In the genomic region with DNA sequence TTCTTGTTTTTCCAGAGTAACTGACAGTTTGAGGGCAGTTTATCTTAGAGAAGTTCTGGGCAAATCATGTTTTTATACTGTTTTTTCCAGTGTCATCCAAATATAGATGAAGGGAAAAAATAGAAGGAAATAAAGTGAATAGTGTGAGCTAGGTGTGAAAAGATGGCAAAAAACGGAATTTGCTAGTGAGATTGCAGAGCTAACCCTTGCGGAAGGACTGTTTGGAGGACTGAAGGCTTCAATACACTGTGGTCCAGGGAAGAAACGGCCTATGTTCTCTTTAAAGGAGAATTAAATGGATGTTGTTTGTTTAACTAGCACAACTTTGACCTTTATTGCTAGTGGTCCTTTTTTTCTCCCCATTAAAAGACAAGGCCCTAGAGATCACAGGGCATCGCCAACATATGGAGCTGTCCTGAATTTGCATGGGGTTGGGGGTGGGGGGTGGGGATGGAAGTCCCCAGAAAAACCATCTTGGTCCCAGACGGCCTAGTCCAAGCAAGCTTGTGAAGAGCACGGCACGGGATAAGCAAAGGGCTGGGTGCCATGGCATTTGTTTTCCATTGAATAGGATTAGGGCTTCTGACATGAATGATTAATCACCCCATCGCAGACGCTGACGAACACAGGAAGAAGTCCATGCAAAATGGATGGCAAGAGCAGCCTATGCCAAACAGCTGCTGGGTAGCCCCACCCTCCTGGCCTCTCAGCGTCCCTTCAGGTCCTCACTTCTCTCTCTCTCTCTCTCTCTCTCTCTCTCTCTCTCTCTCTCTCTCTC, we compare ENCODE assay signal across 10 mouse cellular contexts.
DNase-seq lines count a peak whose midpoint lies in the region; ATAC-seq and TF ChIP-seq lines count a peak whose summit lies in the region.
"Had no signal": no experiment of that assay in that cellular context is flagged by ENCODE, and none has a peak within 500 bp of the region (broad histone marks: within the 10 kb centered on the region; RNA-seq: fewer than 3 reads in every experiment).

No protein-coding gene starts in this region.

- H3K9me3 ChIP-seq in stomach, embryonic 15.5 days, result no peaks in the 10 kb centered on the region
- no peaks in the 10 kb centered on the region for H3K9me3 ChIP-seq in stomach, postnatal 0 days (ENCODE audit: control insufficient read depth, low read length)
- no peaks in the 10 kb centered on the region for H3K9me3 ChIP-seq in hindbrain, embryonic 12.5 days (replicated peaks)
- H3K9me3 ChIP-seq in midbrain, embryonic 13.5 days, result no peaks in the 10 kb centered on the region

- no peak overlapping the region for H3K27ac ChIP-seq in stomach, embryonic 15.5 days
- H3K27ac ChIP-seq in stomach, postnatal 0 days (replicated peaks), result no peak overlapping the region
- H3K27ac ChIP-seq in hindbrain, embryonic 12.5 days, result peak overlapping the region; percentile 44; the same call in 1 of the 2 replicates
- no peak overlapping the region; the same call in 1 of the 2 replicates for H3K27ac ChIP-seq in midbrain, embryonic 13.5 days

- no peaks in the 10 kb centered on the region for H3K36me3 ChIP-seq in stomach, embryonic 15.5 days
- H3K36me3 ChIP-seq in stomach, postnatal 0 days (ENCODE audit: control insufficient read depth, insufficient read depth, low read length), result no peaks in the 10 kb centered on the region
- no peaks in the 10 kb centered on the region for H3K36me3 ChIP-seq in hindbrain, embryonic 12.5 days
- no peaks in the 10 kb centered on the region for H3K36me3 ChIP-seq in midbrain, embryonic 13.5 days

- no peak overlapping the region for H3K4me3 ChIP-seq in stomach, embryonic 15.5 days (replicated peaks)
- H3K4me3 ChIP-seq in stomach, postnatal 0 days (ENCODE audit: low read depth, low read length), result no peak overlapping the region
- H3K4me3 ChIP-seq in hindbrain, embryonic 12.5 days, result no peak overlapping the region
- no peak overlapping the region for H3K4me3 ChIP-seq in midbrain, embryonic 13.5 days (replicated peaks)

- no peak for DNase-seq in stomach, postnatal 0 days (ENCODE audit: low spot score)
- DNase-seq in thymus, adult 18-20 months, result no peak
- DNase-seq in cerebellum, adult 8-10 months, result no peak
- DNase-seq in layer of hippocampus, adult 9-11 months, result no peak
- DNase-seq in right cerebral cortex, adult 2 months (ENCODE audit: low spot score in 2 of 2), result no peak
- DNase-seq: heart, postnatal 36 days; lung, postnatal 10 days had no signal

- H3K9ac ChIP-seq in stomach, embryonic 15.5 days, result no peak overlapping the region
- H3K9ac ChIP-seq in stomach, postnatal 0 days (ENCODE audit: low read length), result no peak overlapping the region
- H3K9ac ChIP-seq in hindbrain, embryonic 12.5 days, result no peak overlapping the region
- no peak overlapping the region for H3K9ac ChIP-seq in midbrain, embryonic 13.5 days (replicated peaks)

- no peak for TF ChIP-seq CTCF in stomach, postnatal 0 days (IDR thresholded peaks at IDR 0.05; ENCODE audit: low read depth)

- ATAC-seq in stomach, embryonic 15.5 days (ENCODE audit: insufficient read depth, low FRiP score, low read depth), result 0 out of 2 replicates have a peak, but pooled peaks have one; percentile 27
- no peak for ATAC-seq in stomach, postnatal 0 days (ENCODE audit: low FRiP score, low TSS enrichment)
- peak; percentile 96 for ATAC-seq in hindbrain, embryonic 12.5 days (ENCODE audit: low FRiP score)
- peak; percentile 98 for ATAC-seq in midbrain, embryonic 13.5 days

- no peak overlapping the region for H3K4me2 ChIP-seq in stomach, embryonic 15.5 days
- no peak overlapping the region for H3K4me2 ChIP-seq in stomach, postnatal 0 days (replicated peaks; ENCODE audit: low read depth)
- peak overlapping the region; percentile 30 for H3K4me2 ChIP-seq in hindbrain, embryonic 12.5 days (replicated peaks)
- peak overlapping the region; percentile 36 for H3K4me2 ChIP-seq in midbrain, embryonic 13.5 days (replicated peaks)

- no peaks in the 10 kb centered on the region for H3K27me3 ChIP-seq in stomach, embryonic 15.5 days (replicated peaks)
- no peaks in the 10 kb centered on the region for H3K27me3 ChIP-seq in stomach, postnatal 0 days (ENCODE audit: control insufficient read depth, insufficient read depth, low read length)
- 0 out of 2 replicates have a peak, but pooled peaks cover 3% of the 10 kb centered on the region for H3K27me3 ChIP-seq in hindbrain, embryonic 12.5 days
- peaks cover 2% of the 10 kb centered on the region; the same call in 1 of the 2 replicates for H3K27me3 ChIP-seq in midbrain, embryonic 13.5 days

- 24% methylated on average over 11 of the region's 11 CpGs for WGBS in stomach, embryonic 15.5 days
- WGBS in stomach, postnatal 0 days, result 24% methylated on average over 11 of the region's 11 CpGs
- 21% methylated on average over 11 of the region's 11 CpGs for WGBS in hindbrain, embryonic 12.5 days
- 15% methylated on average over 11 of the region's 11 CpGs for WGBS in midbrain, embryonic 13.5 days

- no peak for TF ChIP-seq EP300 in stomach, postnatal 0 days (optimal IDR thresholded peaks at IDR 0.05)

- peaks cover 3% of the 10 kb centered on the region; the same call in 1 of the 2 replicates for H3K4me1 ChIP-seq in stomach, embryonic 15.5 days
- no peaks in the 10 kb centered on the region for H3K4me1 ChIP-seq in stomach, postnatal 0 days (replicated peaks; ENCODE audit: control insufficient read depth, insufficient read depth)
- H3K4me1 ChIP-seq in hindbrain, embryonic 12.5 days, result peaks cover 8% of the 10 kb centered on the region; the same call in 1 of the 2 replicates
- peaks cover 12% of the 10 kb centered on the region for H3K4me1 ChIP-seq in midbrain, embryonic 13.5 days (replicated peaks)

Comparison
In these comparisons a context has a peak if more than half of its experiments do, and no peak if none do; other contexts are left out.
1. H3K4me2 ChIP-seq: peak in hindbrain, embryonic 12.5 days (single experiment) and midbrain, embryonic 13.5 days (single experiment); none in stomach, embryonic 15.5 days (single experiment) and stomach, postnatal 0 days (single experiment).